Mouse (Mus musculus) layer of hippocampus, adult 6 months (tissue): ENCODE measurements around the gene Dad1. TPM values are rescaled to one million over a fixed set of nuclear protein-coding genes. Genes with fewer than 3 reads are reported as not detected.

Experiments
- long read RNA-seq, 2 experiments: library from polyadenylated mRNA; unstranded; transcript quantifications; one replicate each; pipeline ENCODE4 v2.0.0; 2019 to 2020
- polyA plus RNA-seq: library from polyadenylated mRNA; unstranded; fragments of <200 nt; fragmentation: Nextera tagmentation; gene quantifications from 2 replicates; pipeline ENCODE4 v1.2.3, GENCODE M21; 2021

Gene Dad1
- polyA plus RNA-seq: 474 and 531 TPM in 2 replicates
- long read RNA-seq, experiment 1, transcript Dad1-201 (3 exons, 878 nt): major isoform, 340 of 348 reads
- long read RNA-seq, experiment 1, partial matches to known transcripts: 3 of 348 reads
- long read RNA-seq, experiment 1, other reads (novel, unspliced or antisense): 3 of 348 reads
- long read RNA-seq, experiment 2, transcript Dad1-201 (3 exons, 878 nt): major isoform, 43 of 44 reads
- long read RNA-seq, experiment 2, partial matches to known transcripts: 0 of 44 reads
- long read RNA-seq, experiment 2, other reads (novel, unspliced or antisense): 1 of 44 reads

DNA sequence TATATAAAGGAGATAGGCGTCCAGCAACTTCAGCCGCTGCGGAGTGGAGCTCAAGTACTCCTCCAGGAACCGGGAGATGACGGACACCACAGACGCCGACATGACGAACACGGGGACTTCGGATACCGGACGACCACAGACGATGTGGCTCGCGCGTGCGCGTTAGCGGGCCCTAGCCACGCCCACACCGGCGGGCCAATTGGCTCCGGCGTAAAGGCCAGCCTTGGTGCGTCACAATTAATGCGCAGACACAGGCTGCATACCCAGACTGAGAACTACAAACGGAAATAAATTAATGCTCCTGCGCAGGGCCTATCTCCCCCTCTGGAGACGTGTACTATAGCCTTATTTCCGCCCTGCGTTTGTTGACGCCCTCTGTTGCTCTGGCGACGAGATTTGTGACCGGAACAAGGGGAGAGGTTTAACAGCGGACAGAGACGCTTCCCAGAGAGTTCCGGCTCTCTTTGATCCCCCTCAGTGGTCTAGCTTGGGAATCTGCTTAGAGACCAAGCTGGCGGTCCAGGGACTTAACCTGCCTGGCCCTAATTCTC is at the start of gene Dad1, which contains the start of gene Abhd4:
Gene Dad1, minus strand, starts transcription at position 364 of the 551 bp plus-strand sequence.
Gene Abhd4, plus strand, starts transcription at position 448 of the 551 bp plus-strand sequence.

DNA sequence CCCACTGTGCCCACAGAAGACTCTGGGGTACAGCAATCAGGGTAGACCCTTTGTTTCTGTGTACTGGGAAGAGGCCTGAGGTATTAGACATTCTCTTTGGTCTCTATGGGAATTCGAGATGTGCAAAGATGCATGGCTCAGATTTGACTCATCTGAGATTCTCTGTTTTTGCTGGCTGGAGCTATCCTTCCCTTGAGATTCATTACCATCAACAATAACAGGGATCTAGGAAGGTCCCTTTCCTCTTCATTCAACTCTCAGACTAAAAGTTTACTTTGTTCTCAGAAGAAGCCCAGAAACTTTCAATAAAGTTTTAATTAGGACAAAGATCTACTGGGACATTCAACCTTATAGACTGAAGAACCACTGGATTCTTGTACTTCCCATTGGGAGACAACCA is 30.9 kb upstream of the Dad1 start, which contains the start of gene Olfr49:
Gene Olfr49, minus strand, starts transcription at position 101 of the 400 bp plus-strand sequence.

Other genes starting within 250 kb of the Dad1 start
- gene Abhd4, start 84 bp upstream of the Dad1 start, polyA plus RNA-seq: 101 and 104 TPM in 2 replicates
- gene Olfr49, start 30.8 kb upstream of the Dad1 start, polyA plus RNA-seq: not detected in 2 replicates
- 37.3 and 38.6 TPM in 2 replicates for gene Oxa1l, start 106.7 kb upstream of the Dad1 start, polyA plus RNA-seq
- 1.9 and 2.3 TPM in 2 replicates for gene Slc7a7, start 163.7 kb upstream of the Dad1 start, polyA plus RNA-seq
- 440 and 462 TPM in 2 replicates for gene Mrpl52, start 172.8 kb upstream of the Dad1 start, polyA plus RNA-seq
- 5.1 and 5.5 TPM in 2 replicates for gene Mmp14, start 177.5 kb upstream of the Dad1 start, polyA plus RNA-seq
- 15.3 and 18.7 TPM in 2 replicates for gene Lrp10, start 210.0 kb upstream of the Dad1 start, polyA plus RNA-seq
- gene Rem2, start 222.0 kb upstream of the Dad1 start, polyA plus RNA-seq: 20.0 and 23.9 TPM in 2 replicates